Mouse (Mus musculus) NIH3T3 (cell line): Measurements from ENCODE around the gene Gramd2.
"Not testable (repeated sequence)": the region's sequence is repeated elsewhere in the genome, so short reads cannot be mapped to it uniquely, and the experiment has no call there.

Source experiments
- DNase-seq: peaks from one replicate; pipeline ENCODE4 v3.0.0-alpha.2; 2012; ENCODE audit warnings: low read depth

Gene Gramd2

DNA sequence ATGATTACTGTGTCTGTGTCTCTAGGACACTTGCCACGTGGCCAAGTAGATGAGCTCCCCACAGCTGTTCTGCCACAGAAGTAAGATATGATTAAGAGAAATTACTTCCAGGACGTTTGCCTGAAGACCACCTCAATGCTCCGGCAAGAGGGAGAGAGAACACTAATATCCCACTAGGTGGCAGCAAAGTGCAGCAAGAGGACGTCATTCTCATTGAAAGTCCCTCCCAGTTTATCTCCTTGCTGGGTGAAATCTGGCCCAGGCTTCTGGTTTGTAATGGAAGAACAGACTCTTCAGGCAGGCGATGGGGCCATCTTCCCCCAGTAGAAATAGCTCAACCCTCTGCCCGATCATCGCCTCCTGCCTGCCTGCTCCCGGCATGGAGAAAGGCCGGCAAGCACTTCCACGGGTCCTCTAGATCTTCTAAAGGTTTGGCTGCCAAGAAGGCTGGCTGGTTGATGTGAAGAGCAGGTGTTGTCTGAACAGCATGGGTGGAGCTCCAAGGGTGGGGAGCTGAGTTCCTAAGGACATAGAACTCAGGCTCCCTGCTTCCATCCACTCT is 43.2 kb downstream of the Gramd2 start:
- peak; percentile 90 for DNase-seq

DNA sequence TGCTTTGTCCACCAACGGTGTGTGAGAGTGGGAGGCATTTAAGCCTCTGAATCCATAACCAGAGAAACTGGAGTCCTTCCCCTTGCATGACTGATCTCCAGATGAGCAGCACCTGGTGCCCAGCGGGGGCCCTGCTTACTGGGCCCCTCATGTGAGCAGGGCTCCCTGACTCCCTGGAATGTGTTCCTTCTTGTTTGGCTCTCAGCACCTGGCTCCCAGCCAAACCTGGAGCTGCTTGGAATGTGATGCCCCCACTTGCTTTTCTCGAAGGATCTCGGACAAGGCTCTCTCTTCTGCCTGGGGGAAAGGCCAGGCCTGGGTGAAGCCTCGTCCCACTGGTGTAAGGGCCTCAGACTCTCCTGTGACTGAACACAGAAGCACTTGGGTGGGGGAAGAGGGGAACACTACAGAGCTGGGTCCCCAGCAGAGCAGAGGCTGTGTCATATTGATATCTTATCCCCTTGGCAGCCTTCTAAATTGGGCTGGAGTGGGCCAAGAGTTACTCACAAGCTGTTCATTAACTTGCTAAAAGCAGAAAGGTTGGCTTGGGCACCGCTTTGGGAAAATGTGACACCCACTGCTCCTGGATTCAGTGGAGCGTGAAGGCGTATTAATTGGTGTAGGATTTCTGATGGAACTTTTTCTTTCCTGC is 44.0 kb downstream of the Gramd2 start:
- peak; percentile 41 for DNase-seq

DNA sequence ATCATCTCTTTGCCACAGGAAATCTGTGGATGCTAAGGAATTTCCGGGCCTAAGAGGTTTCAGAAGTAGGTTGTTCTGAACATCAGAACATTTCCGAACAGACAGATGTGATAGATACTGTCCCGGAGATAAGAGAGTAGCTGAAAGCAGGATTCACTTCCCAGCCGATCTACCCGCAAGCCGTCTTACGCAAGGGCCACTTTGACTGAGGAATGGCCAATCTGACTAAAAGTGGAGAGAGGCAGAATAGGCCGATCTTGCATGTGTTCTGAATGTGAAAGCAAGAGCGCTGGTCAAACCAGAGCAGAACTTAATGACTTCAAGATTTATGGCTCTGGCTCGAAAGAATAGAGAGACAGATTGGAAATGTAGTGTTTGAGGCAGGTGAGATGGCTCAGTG is 45.6 kb downstream of the Gramd2 start:
- no peak for DNase-seq

DNA sequence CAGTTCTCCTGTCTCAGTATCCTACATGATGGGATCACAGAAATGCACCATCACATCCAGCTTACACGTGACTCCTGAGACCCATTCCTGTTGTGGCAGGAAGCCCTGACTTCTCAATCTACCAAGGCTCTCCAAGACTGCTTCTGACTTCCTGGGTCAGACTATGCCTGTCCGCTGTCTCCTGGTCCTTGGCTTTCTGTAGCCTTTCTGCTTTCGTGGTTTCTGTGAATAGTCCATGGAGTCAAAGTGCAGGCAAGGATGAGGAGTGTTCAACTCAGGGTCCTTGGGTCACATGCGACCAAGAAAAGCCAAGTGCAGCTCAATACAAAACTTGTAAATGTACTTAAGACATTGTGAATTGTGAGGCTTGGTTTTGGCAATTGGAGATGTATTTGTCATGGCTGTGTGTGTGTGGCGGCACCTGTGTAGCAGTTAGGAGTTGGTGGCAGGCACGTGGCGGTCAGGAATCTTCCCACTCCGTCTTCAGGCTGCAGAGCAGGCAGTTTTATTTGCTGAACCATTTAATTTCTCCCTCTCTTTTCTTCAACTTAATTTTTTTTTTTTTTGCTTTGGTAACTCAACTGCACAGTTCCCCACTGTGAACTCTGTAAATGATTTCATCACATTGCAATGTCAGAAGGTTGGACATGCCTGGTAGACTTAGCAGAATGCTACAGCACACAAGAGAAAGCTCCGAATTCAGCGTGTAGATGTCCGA is 47.8 kb downstream of the Gramd2 start:
- peak; percentile 25 for DNase-seq

DNA sequence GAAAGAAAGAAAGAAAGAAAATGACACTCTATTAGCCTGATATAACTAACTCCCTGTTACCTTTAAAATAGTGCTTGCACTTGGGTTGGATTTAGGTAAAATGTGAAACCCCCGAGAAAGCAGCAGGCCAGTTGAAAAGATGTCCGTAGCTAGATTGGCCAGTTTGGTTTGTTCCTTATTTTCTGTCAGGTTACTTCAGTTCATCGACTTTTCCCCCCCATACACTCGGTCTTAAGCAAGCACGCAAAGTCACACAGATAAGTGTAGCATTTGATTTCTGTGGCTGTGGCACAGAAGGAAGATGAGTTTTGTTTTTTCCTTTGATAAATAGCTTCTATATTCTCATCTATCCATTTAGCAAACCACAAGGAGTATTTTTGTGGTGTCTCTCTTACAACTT is 51.2 kb downstream of the Gramd2 start:
- no peak for DNase-seq

DNA sequence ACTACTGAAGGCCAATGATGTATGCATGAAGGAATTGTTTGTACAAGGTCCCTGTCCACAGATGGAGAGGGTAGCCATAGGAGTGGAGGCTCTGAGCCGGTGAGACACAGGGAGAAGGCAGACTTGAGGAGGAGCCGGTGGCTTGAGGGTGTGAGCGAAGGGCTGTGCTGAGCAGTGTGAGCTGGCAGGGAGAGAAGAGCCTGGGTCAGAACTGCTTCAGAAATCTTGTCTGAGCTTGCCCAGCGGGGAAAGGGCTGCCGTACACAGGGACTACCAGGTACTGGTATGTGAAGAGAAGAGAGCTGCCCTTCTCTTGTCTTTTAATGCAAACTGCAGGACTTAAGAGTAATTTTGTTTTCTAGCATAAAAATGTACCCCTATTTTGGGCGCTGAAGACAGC is 53.1 kb downstream of the Gramd2 start:
- DNase-seq, result no peak

DNA sequence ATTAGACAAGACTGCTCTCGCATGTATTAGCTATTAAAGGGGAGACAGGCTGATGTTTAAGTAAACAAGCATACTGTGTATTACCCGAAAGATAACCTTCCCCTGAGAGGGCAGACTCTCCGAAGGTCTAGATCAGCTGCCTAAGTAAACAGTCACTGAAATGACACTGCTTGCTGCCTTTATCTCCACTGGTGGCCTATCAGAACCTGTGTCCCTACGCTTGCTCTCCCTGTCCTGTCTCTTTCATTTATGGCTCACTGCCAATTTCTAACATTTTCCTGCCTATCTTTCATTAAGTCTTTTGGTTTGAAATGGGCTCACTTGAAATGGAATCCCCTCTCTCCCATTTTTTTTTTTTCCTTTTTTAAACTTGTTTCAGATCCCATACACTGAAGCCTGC is 55.5 kb downstream of the Gramd2 start:
- no peak for DNase-seq

DNA sequence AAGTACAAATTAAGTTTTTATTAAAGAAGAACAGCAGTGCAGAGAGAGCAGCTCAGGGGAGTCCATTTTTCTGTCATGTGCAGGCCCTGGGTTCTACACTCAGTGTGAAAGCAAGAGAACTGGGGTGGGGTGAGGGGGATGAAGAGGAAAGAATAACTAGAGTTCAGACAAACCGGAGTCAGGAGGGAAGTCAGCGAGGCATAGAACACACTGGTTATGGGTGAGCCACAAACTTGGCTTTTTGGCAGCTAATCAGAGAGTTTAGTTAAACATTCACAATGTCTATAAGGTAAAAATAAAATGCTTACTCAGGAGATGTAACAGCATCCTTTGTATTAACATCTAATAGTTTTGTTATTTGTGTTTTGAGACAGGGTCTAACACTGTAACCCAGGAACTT is 60.6 kb downstream of the Gramd2 start:
- no peak for DNase-seq

DNA sequence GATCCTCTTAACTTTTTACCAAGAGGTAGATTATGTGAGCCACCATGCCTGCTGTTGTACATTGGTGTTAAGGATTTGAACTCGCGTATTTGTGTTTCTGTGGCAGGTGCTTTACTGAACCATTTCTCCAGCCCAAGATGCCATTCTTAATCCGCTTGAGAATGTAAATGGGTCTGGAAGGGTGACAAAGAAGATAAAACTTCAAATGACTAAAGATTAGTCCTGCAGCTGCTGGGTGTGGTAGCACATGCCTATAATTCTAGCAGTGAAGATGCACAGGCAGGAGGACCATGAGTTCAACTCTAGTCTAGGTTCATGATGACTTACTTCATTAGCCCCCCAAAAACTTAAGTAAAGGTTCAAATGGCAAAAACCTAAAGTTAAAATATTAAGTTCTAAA is 64.0 kb downstream of the Gramd2 start:
- DNase-seq, result no peak

DNA sequence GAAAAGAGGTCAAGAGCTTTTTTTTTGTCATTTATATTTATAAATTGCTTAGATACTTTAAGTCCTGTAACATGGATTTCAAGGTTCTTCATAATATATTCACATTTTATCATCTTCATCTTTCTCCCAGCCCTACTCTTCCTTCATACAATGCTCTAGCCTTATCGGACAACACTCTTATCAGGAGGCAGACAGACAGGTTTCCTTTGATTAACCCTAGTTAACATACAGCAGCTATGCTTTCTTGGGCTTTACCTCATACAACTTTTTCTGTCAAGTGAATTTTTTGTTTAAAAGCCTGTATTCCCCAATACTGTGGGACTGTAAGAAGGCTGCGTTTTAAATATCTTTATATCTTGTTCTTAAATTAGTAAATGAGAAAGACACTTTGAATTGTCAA is 68.4 kb downstream of the Gramd2 start:
- no peak for DNase-seq

DNA sequence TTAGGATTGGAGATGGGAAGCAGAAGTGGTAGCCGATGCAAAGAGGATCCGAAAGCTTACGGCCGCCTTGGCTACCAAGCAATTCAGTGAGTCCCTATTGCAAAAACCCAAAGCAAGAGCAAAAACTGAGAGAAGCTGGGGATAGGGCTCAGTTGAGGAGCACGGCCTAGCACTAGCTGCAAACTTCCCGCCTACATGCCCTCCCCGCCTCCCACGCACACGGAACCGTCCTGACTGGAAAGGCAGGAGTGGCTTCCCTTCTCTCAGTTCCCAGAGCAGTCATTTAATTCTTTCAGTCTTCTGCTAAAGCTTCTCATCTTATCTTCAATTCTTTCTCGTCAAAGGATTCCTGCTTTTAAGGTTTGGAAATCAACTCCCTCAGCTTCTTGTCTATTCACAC is 69.0 kb downstream of the Gramd2 start:
- no peak for DNase-seq

DNA sequence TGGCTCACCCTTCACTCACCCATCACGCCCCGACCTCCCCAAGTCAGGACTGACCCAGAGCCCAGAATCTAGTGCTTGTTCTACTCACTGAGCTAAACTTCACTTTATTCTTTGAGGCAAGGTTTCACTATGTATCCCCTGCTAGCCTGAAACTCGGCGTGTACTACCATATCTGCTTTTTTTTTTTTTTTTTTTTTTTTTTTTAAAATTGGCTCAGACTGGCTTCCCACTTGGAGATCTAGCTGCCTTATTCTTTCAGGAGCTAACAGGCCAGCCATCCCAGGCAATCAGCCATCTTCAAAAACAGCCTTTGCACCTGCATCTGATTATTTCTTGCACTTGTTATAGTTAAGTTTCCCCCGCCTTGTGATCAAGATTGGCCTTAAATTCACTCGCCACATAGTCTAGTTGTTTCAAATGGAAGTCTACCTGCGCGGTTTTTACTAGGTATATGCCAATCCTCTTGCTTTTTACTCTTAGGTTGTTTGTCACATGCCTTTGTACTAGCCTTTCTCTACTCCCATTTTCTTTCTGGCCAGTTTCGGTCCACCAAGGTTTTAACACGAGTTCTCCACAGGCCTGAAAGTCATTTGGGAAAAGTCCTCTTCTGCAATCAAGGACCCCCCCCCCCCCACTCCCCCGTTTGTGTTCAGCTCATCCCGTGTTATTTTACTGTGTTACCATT is 69.8 kb downstream of the Gramd2 start:
- peak; percentile 60 for DNase-seq

DNA sequence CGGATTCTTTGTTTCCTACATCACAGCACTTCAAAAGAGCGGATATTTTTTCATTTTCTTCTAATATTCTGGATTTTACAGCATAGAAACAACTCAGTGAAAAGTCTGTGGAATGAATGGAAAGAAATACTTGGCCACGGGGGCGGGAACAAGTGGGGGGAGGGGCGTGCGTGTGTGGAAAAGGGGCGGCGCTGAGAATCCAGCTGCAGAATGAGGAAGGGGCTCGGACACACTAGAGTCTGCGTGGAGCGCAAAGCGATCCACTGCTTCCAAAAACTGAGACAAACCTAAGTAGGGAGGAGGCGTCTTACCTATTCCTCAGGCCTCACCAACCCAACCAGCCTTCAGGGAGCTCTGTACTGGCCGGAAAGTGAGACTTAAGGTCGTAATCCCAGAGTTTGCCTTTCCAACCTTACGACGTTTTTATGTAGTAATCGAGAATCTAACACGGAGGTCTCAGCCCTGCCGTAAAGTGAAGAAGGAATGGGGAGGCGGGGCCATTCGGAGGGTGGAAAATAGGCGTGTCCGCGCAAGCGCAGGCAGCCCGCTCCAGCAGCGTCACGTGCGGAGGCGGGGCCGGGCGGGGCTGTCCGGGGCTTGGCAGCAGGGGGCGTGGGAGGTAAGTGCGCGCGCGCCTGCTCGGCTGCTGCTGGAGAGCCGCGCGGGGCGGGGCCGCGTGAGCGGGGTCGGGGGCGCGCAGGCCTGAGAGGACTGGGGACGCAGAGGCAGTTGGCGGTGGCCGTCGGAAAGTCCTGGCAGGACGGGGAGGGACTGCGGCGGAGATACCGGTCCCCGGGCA is 70.5 kb downstream of the Gramd2 start, which contains the start of the genes Senp8 and Myo9a:
TSS of gene Senp8 (minus strand) at position 444 of the 799 bp plus-strand sequence.
TSS of gene Myo9a (plus strand) at position 630 of the 799 bp plus-strand sequence.
- peak; percentile 98 for DNase-seq

DNA sequence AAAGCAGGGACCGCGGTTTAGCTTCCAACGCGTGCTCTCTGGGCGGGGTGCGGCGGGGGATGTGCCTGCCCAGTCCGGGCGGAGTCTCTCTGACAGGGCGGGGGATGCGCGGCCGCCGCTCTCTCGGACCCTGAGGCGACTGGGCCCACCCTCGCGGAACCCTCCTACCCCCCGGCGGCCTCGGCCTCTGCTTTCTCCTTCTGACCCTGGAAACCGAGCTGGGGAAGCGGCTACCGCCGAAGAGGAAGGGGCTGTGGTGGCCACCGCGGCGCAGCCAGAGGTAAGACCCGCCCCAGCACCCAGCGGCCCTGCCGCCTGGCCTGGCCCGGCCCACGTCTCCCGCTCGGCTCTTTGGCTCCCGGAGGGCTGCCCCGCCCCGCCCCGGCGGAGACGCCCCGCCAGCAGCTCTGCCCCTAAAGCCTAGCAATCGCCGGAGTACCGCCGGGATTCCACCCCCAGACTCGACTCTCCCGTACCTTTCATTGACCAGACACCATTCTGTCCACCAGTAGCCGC is 71.2 kb downstream of the Gramd2 start:
- DNase-seq, result peak; percentile 85

DNA sequence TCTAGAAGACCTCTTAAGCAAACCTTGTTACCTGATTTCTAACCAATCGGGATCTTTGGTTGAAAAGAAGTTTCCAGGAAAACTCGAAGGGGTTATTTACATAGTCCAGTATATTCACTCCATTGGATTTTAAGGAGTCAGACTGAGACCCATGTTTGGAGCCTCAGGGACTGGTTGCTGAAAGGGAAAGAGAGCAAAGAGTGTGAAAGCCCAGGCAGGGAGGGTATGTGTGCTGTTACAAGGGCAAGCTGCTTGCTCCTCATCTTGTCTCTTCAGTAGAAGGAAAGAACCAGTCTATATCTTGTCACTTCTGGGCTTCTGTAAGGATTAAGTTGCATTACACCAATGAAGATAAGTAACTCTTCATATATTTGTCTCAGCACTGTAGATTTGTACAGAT is 72.0 kb downstream of the Gramd2 start:
- peak; percentile 31 for DNase-seq

DNA sequence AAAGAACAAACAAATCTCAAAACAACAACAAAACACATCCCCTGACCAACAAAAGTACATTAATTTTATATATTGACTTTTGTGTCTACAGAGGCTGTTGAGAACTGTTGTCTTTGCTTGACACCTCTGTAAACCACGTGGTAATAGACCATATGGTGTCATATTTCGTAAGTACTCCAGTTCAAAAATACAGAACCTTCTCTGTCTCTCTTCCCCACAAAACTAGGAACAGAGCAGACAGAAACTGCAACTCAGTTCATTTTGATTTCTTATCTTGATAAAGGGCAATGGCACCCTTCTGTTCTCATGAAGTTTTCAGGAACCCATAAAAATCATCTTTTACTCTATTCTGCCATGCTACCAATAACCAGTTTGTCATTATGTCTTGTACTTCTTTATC is 75.3 kb downstream of the Gramd2 start:
- peak; percentile 2 for DNase-seq

DNA sequence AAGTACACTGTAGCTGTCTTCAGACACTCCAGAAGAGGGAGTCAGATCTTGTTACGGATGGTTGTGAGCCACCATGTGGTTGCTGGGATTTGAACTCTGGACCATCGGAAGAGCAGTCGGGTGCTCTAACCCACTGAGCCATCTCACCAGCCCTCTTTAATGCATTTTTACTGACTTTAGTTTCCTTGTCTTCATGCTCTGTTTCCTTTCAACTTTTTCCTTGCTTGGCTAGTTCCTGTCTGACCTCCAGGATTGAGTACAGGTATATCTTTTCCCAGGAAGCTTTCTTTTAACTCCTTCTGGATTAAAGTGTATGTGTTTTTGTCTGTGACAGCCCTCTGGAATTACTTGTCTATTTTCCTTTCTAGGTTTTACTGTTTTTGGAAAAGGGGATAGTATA is 77.1 kb downstream of the Gramd2 start:
- not testable (repeated sequence) for DNase-seq

DNA sequence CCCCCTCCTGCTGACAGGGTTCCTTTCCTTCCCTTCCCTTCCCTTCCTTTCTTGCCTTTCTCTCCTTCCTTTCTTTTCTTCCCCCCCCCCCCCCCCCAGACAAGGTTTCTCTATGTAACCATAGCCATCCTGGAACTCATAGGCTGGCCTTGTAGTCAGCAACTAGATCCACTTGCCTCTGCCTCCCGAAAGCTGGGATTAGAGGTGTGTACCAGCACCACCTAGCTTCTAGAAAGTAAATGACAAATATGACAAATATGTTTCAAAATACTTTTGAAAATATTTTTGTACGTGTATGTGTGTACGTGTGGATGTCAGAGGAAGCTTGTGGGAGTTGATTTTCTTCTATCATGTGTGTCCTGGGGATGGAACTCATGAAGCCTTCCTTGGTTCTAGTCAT is 80.6 kb downstream of the Gramd2 start:
- DNase-seq, result peak; percentile 50

DNA sequence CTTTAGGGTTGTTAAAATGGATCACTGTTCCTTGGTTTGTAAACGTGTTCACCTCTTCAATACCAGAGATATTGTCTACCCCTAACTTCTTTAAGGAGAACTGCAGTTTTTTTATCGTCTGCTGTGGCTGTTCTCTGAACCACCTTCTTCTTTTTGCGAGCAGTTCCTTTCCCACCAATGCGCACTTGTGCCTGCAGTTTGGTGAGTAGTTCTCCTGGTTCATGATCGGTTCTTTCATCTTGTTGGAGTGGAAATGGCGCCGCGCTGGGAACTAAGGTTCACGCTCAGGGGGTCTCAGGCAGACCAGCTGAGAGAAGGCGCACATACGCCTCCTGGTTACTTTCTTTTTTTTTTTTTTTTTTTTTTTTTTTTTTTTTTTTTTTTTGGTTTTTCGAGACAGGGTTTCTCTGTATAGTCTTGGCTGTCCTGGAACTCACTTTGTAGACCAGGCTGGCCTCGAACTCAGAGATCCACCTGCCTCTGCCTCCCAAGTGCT is 87.1 kb downstream of the Gramd2 start:
- DNase-seq, result not testable (repeated sequence)
